Mouse (Mus musculus): Measurements from ENCODE around the gene Mfsd2a.

Mfsd2a gene

DNA sequence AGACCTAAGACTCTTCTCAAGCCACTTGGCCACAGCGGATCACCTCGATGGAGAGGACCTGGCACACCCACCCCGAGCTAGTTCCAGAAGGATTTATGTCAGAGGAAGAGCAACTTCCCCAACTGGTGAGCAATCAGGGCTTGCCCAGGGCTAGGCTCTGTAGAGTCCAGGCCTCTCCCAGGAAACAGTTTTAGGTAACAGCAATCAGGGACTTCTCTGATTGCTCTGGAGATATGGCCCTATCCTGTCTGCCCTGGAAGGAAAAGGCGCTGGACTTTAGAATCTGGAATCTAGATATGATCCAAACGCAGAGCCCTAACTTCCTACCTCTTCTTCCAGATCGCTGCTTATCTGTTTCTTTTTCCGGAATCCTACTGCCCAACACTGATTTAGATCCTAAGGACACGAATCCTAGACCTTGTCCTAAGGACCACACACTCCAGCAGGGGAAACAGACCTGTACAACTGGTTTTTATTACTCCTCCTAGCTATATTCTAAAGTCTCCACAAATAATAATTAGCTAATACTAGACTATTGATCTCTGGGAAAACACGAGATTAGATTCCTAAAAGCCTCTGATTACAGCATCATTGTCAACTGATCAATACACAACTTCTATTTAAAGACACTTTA lies 25.4 kb downstream of the Mfsd2a start:
- in situ Hi-C loops (cut with MboI, MseI), result no loop called here

DNA sequence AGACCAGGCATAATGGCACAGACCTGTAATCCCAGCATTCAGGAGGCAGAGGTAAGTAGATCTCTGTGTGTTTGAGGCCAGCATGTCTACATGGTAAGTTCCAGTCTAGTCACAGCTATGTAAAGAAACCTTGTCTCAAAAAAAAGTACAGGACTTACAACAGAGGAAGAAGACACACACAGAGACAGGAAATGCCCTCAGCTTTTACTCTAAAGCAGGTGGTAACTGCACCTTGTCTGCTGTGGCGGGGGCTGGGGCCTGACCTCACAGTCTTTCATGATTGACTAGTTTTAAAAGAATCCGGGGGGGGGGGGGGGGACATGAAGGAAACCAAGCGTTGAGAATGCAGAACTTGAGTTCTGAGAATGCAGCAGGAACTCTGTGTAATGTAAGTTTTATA lies 27.1 kb downstream of the Mfsd2a start:
- in situ Hi-C loops (cut with MboI, MseI), result no loop called here

DNA sequence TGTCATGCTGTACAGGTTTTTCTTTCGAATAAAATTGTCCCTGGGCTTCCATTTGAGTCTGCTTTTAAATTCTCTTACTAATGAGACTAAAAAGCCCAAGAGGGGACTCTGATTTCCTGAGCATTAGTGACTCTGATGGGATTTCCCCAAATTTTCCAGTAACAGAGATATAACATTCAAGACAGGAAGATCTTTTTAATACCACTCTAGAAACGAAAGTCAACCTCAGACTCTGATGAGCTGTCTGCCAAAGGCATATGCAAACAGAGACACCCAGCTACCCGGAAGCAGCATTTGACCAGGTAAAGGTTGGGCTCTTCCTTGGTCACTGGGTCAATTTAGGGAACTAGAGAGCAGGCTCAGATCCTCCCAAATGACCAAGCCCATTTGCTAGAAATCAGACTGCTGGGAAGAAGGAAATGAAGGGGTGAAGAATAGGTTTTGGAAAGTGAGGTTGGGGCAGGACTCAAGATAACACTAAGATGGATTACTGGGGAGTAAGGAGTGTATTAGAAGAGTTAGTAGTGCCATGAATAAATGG lies 27.9 kb downstream of the Mfsd2a start:
- in situ Hi-C loops (cut with MboI, MseI), result no loop called here

DNA sequence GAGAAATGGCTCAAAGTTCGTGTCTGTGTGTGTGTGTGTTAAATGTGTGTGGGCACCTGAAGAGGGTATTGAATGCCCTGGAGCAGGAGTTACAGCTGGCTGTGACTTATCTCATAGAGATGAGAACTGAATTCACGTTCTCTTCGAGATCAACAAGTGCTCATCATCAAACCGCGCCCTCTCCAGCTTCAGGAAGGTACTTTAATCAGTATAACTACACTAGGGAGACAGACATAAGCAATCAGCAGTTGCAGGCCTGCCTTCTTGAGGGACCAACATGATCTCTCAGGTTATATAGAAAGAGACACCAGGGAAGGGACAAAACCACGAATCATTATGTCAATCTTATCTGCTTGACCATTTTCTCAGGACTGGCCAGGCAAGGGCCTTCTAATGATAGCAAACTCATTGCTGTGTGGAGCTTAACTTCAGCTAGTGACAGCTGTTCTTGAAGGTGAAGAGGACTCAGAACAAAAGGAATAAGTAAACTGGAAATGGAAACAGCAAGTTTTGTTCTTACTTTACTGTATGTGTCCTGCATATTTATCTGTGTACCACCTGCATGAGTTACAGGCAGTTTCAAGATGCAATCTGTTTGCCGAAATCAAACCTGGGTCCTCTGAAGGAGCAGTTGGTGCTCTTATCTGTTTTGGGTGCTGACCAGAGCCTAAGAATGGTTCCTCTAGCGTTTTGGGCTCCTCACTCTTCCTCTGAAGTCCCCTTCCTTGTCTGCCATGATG lies 28.6 kb downstream of the Mfsd2a start:
- in situ Hi-C loops (cut with MboI, MseI), result no loop called here

DNA sequence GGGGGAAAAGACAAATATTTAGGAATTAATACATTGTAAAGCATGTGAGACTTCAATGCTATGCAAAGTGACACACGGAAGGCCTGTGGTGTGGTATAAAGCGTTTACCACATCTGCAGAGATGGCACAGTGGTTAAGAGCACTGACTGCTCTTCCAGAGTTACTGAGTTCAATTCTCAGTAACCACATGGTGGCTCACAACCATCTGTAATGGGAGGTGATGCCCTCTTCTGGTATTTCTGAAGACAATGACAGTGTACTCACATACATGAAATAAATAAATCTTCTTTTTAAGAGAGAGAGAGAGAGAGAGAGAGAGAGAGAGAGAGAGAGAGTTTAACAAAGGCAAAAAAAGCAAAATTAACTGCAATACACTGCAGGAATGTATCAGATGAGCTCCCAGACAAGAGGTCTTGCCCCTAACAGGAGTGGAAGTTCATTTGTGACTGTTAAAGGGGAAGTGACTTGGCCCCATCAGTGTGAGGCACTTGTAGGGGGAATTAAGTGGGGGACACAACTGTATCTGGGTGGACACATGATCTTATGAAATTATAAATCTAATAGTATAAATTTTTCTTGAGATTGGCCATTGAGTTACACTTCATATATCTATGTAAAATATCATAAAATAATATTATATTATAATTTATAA lies 29.9 kb downstream of the Mfsd2a start:
- in situ Hi-C loops (cut with MboI, MseI), result no loop called here

DNA sequence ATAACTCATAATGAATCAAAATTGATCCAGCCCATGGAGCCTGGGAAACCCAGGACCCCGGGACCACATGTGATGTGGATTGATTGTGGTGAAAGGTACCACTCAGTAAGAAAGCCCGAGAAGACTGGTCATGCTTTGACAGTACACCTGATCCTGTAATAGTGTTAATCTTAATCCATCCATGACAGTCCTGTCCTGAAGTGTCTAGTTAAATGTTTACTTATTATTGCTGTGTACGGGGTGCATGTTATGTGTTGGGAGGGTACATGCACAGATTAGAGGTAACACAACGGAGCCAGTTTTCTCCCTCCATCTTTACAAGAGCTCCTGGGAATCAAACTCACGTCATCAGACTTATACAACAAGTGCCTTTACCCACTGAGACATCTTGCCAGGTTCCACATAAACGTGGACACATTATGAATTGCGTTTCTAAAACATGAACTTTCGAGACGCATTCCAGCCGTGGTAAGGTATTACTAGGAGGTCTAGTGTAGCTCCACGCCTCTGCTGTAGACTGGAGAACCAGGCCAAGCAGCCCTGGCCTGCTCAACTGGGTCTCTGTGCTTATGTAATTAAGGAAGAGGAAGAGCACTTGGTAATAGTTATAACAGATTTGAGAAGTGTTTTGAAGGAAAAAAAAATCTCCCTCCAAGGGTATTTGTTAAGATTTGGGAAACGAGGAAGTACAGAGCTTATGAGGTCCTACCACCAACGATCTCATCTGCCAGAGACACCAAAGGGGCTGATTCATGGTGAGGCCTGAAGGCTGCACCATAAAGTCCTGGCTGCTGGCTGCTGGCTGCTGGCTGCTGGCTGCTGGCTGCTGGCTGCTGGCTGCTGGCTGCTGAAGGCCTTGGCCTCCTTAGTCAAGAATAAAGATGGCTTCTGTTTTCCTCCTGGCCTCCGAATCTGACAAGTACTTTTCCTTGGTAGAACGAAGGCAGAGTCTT lies 37.3 kb downstream of the Mfsd2a start:
- in situ Hi-C loops (cut with MboI, MseI), result no loop called here

DNA sequence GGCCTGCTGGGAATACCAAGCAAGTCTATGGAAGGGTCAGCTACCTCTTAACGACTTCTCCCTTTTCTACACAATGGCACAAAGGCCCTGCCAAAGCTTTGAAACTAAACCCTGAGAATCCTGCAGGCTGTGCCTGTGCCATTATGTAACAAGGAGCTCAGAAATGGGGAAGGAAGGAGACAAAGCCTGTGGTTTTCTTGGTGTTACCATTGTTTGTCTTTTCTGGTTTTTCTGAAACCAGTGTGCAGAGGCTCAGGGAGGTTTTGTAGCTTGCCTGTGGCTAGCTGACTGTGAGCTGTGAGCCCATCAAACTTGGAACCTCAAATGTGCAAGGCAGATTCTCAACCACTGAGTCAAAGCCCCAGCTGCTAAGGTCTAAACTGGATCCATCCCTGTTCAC lies 38.1 kb downstream of the Mfsd2a start:
- in situ Hi-C loops (cut with MboI, MseI), result no loop called here

DNA sequence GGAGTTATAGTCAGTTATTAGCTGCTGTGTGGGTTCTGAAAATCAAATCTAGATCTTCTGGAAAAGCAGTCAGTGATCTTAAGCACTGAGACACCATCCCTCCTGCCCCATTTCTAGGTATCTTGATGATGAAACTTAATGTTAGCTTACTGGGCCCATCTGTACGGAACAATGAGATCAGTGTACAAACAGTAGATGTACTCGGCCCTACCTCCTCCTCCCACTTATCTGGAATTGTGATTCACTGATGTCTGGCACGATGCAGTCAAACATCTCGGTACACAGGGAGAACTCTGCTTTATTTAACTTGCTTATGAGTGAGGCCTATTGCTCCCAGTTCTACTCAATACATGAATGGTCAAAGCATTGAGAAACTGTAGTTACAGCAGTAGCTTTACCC lies 45.0 kb downstream of the Mfsd2a start:
- in situ Hi-C loops (cut with MboI, MseI), result loop anchor here (5.0 kb wide), 1 partner anchor 61 kb away; no protein-coding TSS in a partner anchor

DNA sequence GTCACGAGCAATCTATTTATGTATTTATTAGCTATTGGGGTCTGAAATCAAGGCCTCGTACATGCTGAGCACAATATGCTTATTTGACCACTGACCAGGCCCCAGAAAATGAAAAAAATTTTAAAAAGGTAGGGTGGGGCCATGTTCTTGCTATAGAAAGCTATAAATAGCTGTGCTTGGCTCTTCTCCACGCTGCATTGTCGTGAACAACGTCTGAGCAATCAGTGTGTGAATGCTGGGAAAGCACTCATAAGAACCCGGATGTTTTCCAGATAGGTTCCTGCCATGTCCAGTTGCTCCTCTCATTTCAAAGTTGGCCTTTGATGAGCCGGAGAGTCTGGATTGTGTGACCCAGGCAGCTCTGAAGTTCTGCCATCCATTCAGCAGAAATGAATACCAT lies 46.8 kb downstream of the Mfsd2a start:
- in situ Hi-C loops (cut with MboI, MseI), result loop anchor here (5.0 kb wide), 1 partner anchor 168 kb away; no protein-coding TSS in a partner anchor

DNA sequence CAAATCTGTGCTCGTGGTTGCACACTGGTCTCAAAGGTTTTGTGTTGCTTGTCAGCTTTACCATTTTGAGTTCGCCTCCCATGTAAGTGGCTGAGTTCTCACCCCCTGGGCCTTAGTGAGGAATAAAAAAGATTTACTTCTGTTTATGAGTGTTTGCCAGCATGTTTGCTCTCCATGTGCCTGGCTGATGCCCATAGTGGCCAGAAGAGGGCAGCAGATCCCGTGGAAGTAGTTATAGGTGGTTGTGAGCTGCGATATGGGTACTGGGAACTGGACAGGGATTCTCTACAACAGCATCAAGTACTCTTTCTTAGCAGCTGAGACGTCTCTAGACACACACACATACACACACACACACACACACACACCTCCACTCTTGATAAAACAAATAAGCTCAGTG lies 48.4 kb downstream of the Mfsd2a start:
- in situ Hi-C loops (cut with MboI, MseI), result loop anchor here (5.0 kb wide), 1 partner anchor 170 kb away; no protein-coding TSS in a partner anchor

DNA sequence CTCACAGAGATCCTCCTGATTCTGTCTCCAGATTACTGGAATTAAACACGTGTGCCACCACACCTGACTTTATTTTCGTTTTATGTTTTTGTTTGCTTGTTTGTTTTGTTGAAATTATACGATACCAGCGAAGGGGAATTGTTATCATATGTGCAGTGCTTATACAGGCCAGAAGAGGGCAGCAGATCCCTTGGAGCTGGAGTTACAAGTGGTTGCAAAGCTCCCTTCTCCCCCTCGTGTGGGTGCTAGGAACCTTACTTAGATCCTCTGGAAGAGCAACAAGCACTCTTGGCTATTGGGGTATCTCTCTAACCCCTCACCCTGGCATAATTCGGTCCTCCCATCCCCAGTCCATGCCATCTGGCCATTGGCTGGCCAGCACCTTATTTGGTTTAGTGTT lies 50.4 kb downstream of the Mfsd2a start:
- in situ Hi-C loops (cut with MboI, MseI), result loop anchor here (5.0 kb wide), 1 partner anchor 172 kb away; no protein-coding TSS in a partner anchor

DNA sequence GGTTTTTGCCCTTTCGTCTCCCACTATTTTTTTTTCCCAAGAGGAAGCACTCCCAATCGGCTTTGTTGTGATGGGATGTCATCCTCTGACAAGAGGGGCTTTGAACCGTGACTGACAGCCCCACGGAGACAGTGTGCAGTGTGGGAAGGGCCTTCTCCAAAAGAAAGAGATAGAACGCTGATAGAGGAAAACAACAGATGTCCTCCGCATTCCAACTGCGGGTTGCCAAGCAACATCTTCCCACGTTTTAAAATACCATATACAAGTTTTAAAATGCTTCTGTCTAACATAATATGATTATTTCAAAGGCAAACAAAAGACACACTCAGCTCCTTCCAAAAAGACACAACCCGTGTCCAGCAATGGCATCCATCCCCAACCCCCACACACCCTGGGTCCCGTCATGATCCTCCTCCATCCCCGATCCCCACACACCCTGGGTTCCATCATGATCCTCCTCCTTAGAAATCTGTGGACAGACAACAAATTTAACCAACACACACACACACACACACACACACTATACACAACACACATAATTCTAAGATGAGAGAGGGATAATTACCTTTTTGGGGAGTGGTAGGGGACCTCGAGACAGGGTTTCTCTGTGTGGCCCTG lies 51.3 kb downstream of the Mfsd2a start:
- in situ Hi-C loops (cut with MboI, MseI), result loop anchor here (5.0 kb wide), 1 partner anchor 173 kb away; no protein-coding TSS in a partner anchor

DNA sequence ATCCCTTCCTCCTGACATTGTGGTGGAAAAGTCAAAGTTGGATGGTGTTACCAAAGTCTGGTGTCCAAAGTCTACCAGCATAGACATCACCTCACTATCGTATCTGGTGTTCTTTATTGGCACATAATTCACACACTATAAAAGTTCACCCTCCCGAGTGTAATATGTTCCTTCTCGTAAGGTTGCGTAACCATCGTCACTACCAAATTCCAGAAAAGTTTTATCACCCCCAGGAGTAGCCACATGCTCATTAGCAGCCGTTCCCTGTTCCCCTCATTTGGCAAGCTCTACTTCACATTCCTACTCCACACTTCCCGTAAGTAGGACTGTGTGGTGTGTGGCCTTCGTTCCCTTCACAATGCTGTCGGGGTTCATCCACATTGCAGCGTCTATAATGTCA lies 55.6 kb downstream of the Mfsd2a start:
- in situ Hi-C loops (cut with MboI, MseI), result no loop called here

DNA sequence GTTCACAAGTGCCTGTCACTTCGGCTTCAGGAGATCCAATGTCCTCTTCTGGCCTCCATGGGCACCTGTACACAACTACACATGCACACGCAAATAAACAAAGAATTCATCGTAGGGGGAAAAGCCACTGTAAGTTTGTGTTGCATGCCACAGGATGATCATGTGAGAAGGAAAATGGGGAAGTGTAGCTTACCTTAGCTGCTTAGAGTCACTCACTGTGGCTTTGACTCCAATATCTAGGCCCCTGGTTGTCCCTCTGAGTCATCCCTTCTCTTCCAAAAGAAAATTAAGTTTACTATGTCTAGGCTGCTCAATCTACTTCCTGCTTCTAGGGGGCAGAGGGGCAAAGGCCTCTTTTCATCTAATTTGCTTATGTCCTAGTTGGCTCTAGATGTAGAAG lies 57.3 kb downstream of the Mfsd2a start:
- in situ Hi-C loops (cut with MboI, MseI), result no loop called here

DNA sequence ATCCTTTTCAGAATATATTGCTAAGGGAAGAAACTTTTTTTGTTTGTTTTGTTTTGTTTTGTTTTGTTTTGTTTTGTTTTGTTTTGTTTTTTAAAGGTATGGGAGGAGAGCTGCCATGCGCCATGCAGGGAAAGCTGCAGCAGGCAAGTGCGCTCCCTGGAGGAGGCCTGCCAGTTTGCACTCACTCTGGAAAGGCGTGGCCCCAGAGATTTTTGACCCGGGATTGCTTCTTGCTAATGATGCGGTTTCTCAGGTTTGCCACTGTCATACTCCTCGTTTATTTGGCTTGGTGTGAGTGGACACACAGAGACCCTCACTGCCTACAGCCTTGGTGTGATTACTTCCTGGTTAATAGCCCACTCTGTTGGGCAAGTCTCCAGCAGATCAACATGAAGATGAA lies 58.8 kb downstream of the Mfsd2a start:
- in situ Hi-C loops (cut with MboI, MseI), result no loop called here

DNA sequence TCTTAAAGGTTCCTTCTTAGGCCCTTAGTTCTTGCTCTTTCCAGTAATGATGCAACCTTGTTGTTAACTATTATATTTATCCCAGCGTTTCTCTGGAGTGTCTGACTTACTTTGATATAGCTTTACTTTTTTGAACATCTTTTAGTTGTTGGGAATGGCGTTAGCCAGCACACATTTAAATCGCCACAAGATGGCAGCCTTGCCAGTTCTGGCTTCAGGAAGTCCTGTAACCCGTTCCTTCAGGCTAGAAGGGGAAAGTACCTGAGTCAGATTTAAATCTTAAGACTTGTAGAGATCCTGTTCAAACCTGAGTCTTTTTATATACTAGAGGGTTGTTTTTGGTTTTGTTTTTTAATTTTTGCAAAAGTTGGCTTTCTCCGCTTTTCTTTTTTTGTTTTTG lies 62.7 kb downstream of the Mfsd2a start:
- in situ Hi-C loops (cut with MboI, MseI), result no loop called here

DNA sequence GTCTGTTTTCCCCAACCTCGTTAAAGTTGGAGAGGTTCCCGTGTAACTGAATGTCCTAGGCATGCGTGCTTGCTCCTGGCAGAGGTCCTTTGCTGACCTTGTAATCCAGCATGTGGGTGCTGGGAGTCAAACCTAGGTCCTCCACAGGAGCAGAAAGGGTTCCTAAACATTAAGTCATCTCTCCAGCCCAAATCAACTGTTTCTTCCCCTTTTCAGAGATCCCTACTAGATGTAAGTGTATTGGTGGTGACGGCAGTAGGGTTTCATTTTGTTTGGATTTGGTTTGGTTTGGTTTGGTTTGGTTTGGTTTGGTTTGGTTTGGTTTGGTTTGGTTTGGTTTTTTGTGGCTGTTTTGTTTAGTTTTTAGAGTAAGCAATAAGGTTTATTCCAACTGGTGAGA lies 63.2 kb downstream of the Mfsd2a start:
- in situ Hi-C loops (cut with MboI, MseI), result no loop called here
